Mouse (Mus musculus) myocyte (in vitro differentiated cells): ENCODE results near the gene Klf11.

Experiments used
- MYOG ChIP-seq, 3 experiments: IDR thresholded peaks; one replicate each; pipeline ENCODE4 v1.6.1; 2011; ENCODE audit warnings: control low read depth in 2 of 3, low read depth in 2 of 3, mild to moderate bottlenecking in 2 of 3; ENCODE audit not compliant: insufficient read length in 2 of 3, control insufficient read depth in 1 of 3, insufficient read depth in 1 of 3
- POLR2A ChIP-seq: IDR thresholded peaks from one replicate; pipeline ENCODE4 v1.6.1; 2011; ENCODE audit warnings: low read depth, mild to moderate bottlenecking, control low read depth, moderate library complexity; ENCODE audit not compliant: insufficient read length
- POLR2AphosphoS2 ChIP-seq: IDR thresholded peaks from one replicate; pipeline ENCODE4 v1.6.1; 2011; ENCODE audit warnings: low read depth, control low read depth; ENCODE audit not compliant: insufficient read length
- REST ChIP-seq: IDR thresholded peaks from one replicate; pipeline ENCODE4 v1.6.1; 2011; ENCODE audit warnings: mild to moderate bottlenecking, control low read depth, moderate library complexity; ENCODE audit not compliant: insufficient read depth, insufficient read length
- SRF ChIP-seq: IDR thresholded peaks from one replicate; pipeline ENCODE4 v1.6.1; 2011; ENCODE audit warnings: low read depth; ENCODE audit not compliant: control insufficient read depth, insufficient read length
- USF1 ChIP-seq: IDR thresholded peaks from one replicate; pipeline ENCODE4 v1.6.1; 2011; ENCODE audit warnings: low read depth, mild to moderate bottlenecking, control low read depth, moderate library complexity

- no peak for TF ChIP-seq SRF
- no peak for TF ChIP-seq POLR2A
- TF ChIP-seq USF1, result no peak
- TF ChIP-seq MYOG (IDR thresholded peaks at IDR 0.05; ENCODE audit: control insufficient read depth in 1 of 3, insufficient read depth in 1 of 3, insufficient read length in 2 of 3, low read depth in 2 of 3), result no peak
- no peak for TF ChIP-seq REST
- TF ChIP-seq POLR2AphosphoS2, result no peak
Measured at GRCm38 (mm10) chr12:24659923-24660322, 8.8 kb downstream of the Klf11 start.
